Mouse (Mus musculus) hindbrain, embryonic 12.5 days (tissue): ENCODE measurements at regions not wholly inside any gene's neighbourhood (a gene's known extent, or its start where the extent isn't known, plus 50 kb on each side); places are given as distances from the start of the nearest gene placed in this dataset.

Source experiments
- ATAC-seq: fragments of 200-750 bp; cut with Nextera tagmentation; 2 replicates; pipeline ENCODE4 v1.8.0; 2017; ENCODE audit warnings: moderate TSS enrichment; ENCODE audit not compliant: low FRiP score
- H3K27ac ChIP-seq: fragments of 300-500 bp; sonication (generic); 2 replicates; pipeline ENCODE4 v1.5.1; 2016; ENCODE audit warnings: mild to moderate bottlenecking
- H3K27me3 ChIP-seq: fragments of 300-500 bp; sonication (generic); 2 replicates; pipeline ENCODE4 v1.6.1; 2016; ENCODE audit warnings: mild to moderate bottlenecking
- H3K36me3 ChIP-seq: fragments of 300-500 bp; sonication (generic); 2 replicates; pipeline ENCODE4 v1.6.1; 2016; ENCODE audit warnings: mild to moderate bottlenecking
- H3K4me1 ChIP-seq: fragments of 300-500 bp; sonication (generic); 2 replicates; pipeline ENCODE4 v1.6.1; 2016
- H3K4me2 ChIP-seq: fragments of 300-500 bp; sonication (generic); replicated peaks from 2 replicates; pipeline ENCODE4 v1.6.1; 2016; ENCODE audit warnings: mild to moderate bottlenecking
- H3K4me3 ChIP-seq: fragments of 300-500 bp; sonication (generic); 2 replicates; pipeline ENCODE4 v1.5.1; 2016; ENCODE audit warnings: mild to moderate bottlenecking
- H3K9ac ChIP-seq: fragments of 300-500 bp; sonication (generic); 2 replicates; pipeline ENCODE4 v1.6.1; 2016; ENCODE audit warnings: mild to moderate bottlenecking, moderate library complexity
- H3K9me3 ChIP-seq: fragments of 300-500 bp; sonication (generic); replicated peaks from 2 replicates; pipeline ENCODE4 v1.6.1; 2016; ENCODE audit warnings: mild to moderate bottlenecking
- WGBS: fragments of 180-500 bp; shearing (Covaris S2); methylation state at CpG from one replicate; pipeline ENCODE4 v1.1.7; 2016; 5-methylcytosine and 5-hydroxymethylcytosine counted together

GRCm38 (mm10) chr3:159787776-159788175 is 51.7 kb upstream of the Wls start:
- H3K4me3 ChIP-seq, result no peak overlapping the region
- no peak overlapping the region for H3K9ac ChIP-seq
- H3K27ac ChIP-seq, result no peak overlapping the region
- H3K4me2 ChIP-seq, result no peak overlapping the region
- 56% methylated on average over 9 of the region's 9 CpGs for WGBS
- ATAC-seq, result no peak; the same call in 1 of the 2 replicates
- H3K36me3 ChIP-seq, result no peaks in the 10 kb centered on the region
- no peaks in the 10 kb centered on the region for H3K27me3 ChIP-seq
- H3K9me3 ChIP-seq, result no peaks in the 10 kb centered on the region
- no peaks in the 10 kb centered on the region for H3K4me1 ChIP-seq
